Mouse (Mus musculus) heart, embryonic 16.5 days (tissue): ENCODE data around the gene Mpz. TPM values are rescaled to one million over a fixed set of nuclear protein-coding genes. Genes with fewer than 3 reads are reported as not detected.

Source experiments
- ATAC-seq: fragments of 200-750 bp; cut with Nextera tagmentation; replicated peaks from 2 replicates; pipeline ENCODE4 v1.8.0; 2017; ENCODE audit warnings: moderate number of reproducible peaks; ENCODE audit not compliant: insufficient read depth, low FRiP score; ENCODE audit errors: extremely low read depth
- H3K27ac ChIP-seq: fragments of 300-500 bp; sonication (generic); 2 replicates; pipeline ENCODE4 v1.5.1; 2014; ENCODE audit warnings: mild to moderate bottlenecking, low read length, control low read depth, moderate library complexity
- H3K27me3 ChIP-seq: fragments of 300-500 bp; sonication (generic); 2 replicates; pipeline ENCODE4 v1.6.1; 2014; ENCODE audit warnings: low read length, mixed read lengths; ENCODE audit not compliant: control insufficient read depth, insufficient read depth
- H3K36me3 ChIP-seq: fragments of 300-500 bp; sonication (generic); 2 replicates; pipeline ENCODE4 v1.6.1; 2014; ENCODE audit not compliant: control insufficient read depth, insufficient read depth
- H3K4me1 ChIP-seq: fragments of 300-500 bp; sonication (generic); 2 replicates; pipeline ENCODE4 v1.6.1; 2014; ENCODE audit warnings: low read length, mixed read lengths; ENCODE audit not compliant: control insufficient read depth, insufficient read depth
- H3K4me2 ChIP-seq: fragments of 300-500 bp; sonication (generic); 2 replicates; pipeline ENCODE4 v1.6.1; 2014; ENCODE audit warnings: low read depth, mild to moderate bottlenecking, control low read depth, low read length
- H3K4me3 ChIP-seq: fragments of 300-500 bp; sonication (generic); 2 replicates; pipeline ENCODE4 v1.5.1; 2014; ENCODE audit warnings: mild to moderate bottlenecking, control low read depth, low read length
- H3K9ac ChIP-seq: fragments of 300-500 bp; sonication (generic); 2 replicates; pipeline ENCODE4 v1.6.1; 2014; ENCODE audit warnings: low read length, control low read depth
- H3K9me3 ChIP-seq: fragments of 300-500 bp; sonication (generic); replicated peaks from 2 replicates; pipeline ENCODE4 v1.6.1; 2016; ENCODE audit warnings: low read length; ENCODE audit not compliant: control insufficient read depth
- WGBS: fragments of 180-500 bp; shearing (Covaris S2); extraction: QIAGEN DNeasy Blood & Tissue Kit; methylation state at CpG from one replicate; pipeline ENCODE4 v1.1.7; 2014; 5-methylcytosine and 5-hydroxymethylcytosine counted together
- polyA plus RNA-seq: library from polyadenylated mRNA; unstranded; fragments of >200 nt; fragmentation: Nextera tagmentation; extraction: Ambion mirVana; gene quantifications from 2 replicates; pipeline ENCODE4 v1.2.1, GENCODE M21; 2015

Gene Mpz
- polyA plus RNA-seq, 1 experiment from 2014 or later: 1.1 TPM

- no peak overlapping the region for H3K27ac ChIP-seq
- H3K9me3 ChIP-seq: no peaks in the 10 kb centered on the region
- no peak overlapping the region for H3K4me2 ChIP-seq
- H3K4me3 ChIP-seq: no peak overlapping the region
- 86% methylated on average over 1 of the region's 1 CpGs for WGBS
- no peaks in the 10 kb centered on the region for H3K27me3 ChIP-seq
- H3K36me3 ChIP-seq: no peaks in the 10 kb centered on the region
- ATAC-seq: no peak
- H3K4me1 ChIP-seq: no peaks in the 10 kb centered on the region; the same call in 1 of the 2 replicates
- no peak overlapping the region for H3K9ac ChIP-seq
These were observed 50.3 kb downstream of the Mpz start for GRCm38 (mm10) chr1:171200769-171201168.

DNA sequence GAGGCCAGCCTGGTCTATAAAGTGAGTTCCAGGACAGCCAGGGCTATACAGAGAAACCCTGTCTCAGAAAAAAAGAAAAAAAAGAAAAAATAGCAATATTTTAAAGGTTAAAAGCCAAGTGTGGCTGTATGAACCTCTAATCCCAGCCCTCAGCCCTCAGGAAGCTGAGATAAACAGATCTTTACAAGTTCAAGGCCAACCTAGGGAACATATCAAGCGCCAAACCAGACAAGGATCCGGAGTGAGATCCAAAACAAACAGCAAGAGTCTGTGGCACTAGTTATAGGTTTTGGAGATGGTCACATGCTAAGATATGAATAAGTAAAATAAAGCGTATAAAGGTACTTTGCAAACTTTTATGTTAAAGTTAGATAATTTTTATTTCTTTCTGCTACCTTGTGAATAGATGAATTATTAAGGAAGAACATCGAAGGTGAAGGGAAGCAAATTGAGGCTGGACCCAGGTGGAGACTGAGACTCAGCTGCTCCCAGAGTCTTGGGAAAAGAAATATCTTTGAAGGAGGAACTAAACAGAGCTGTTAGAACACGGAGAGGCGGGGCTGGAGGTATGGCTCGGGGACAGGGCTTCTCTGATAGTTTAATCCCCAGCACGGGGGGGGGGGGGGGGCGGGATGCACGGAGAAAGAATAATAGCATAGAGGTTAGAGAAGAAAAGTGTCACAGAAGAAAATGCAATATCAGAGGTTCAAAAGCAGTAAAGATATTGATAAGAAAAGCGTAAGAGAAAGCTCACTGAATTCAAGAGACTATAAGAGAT, 53.1 kb downstream of the Mpz start:
- Histone ChIP-seq H3K4me2 (no peak overlapping the region), H3K4me3 (no peak overlapping the region), H3K9me3 (no peaks in the 10 kb centered on the region), H3K36me3 (no peaks in the 10 kb centered on the region), H3K9ac (no peak overlapping the region), H3K27me3 (no peaks in the 10 kb centered on the region), H3K4me1 (no peaks in the 10 kb centered on the region), H3K27ac (no peak overlapping the region)
- WGBS: 62% methylated on average over 10 of the region's 11 CpGs
- no peak for ATAC-seq

GRCm38 (mm10) chr1:171204249-171204644, 53.7 kb downstream of the Mpz start:
- no peak for ATAC-seq
- 62% methylated on average over 7 of the region's 7 CpGs for WGBS

GRCm38 (mm10) chr1:171205704-171206493, 55.4 kb downstream of the Mpz start:
- Histone ChIP-seq H3K9ac (no peak overlapping the region), H3K4me2 (no peak overlapping the region), H3K27ac (no peak overlapping the region), H3K27me3 (no peaks in the 10 kb centered on the region), H3K36me3 (no peaks in the 10 kb centered on the region), H3K9me3 (no peaks in the 10 kb centered on the region), H3K4me3 (no peak overlapping the region), H3K4me1 (no peaks in the 10 kb centered on the region)
- 55% methylated on average over 6 of the region's 6 CpGs for WGBS
- no peak for ATAC-seq

More at GRCm38 (mm10) chr1:171204249-171204644, 53.7 kb downstream of the Mpz start:
- H3K4me3 ChIP-seq: no peak overlapping the region
- no peaks in the 10 kb centered on the region for H3K4me1 ChIP-seq
- H3K27me3 ChIP-seq: no peaks in the 10 kb centered on the region
- no peak overlapping the region for H3K4me2 ChIP-seq
- no peaks in the 10 kb centered on the region for H3K9me3 ChIP-seq
- H3K36me3 ChIP-seq: no peaks in the 10 kb centered on the region
- no peak overlapping the region for H3K9ac ChIP-seq
- H3K27ac ChIP-seq: no peak overlapping the region

- H3K27ac ChIP-seq: no peak overlapping the region
- ATAC-seq: no peak
- no peaks in the 10 kb centered on the region for H3K36me3 ChIP-seq
- H3K9me3 ChIP-seq: no peaks in the 10 kb centered on the region
- no peaks in the 10 kb centered on the region for H3K4me1 ChIP-seq
- 11% methylated on average over 4 of the region's 4 CpGs for WGBS
- 0 out of 2 replicates have a peak, but pooled peaks cover under 1% of the 10 kb centered on the region for H3K27me3 ChIP-seq
- no peak overlapping the region for H3K9ac ChIP-seq
- no peak overlapping the region for H3K4me2 ChIP-seq
- H3K4me3 ChIP-seq: no peak overlapping the region
These were observed 58.9 kb downstream of the Mpz start for GRCm38 (mm10) chr1:171209409-171209808.

Other genes with a start within 250 kb of the Mpz start
- 0.11 TPM in 1 of 2 replicates, not detected in the other for gene Fcrlb, start 237.8 kb upstream of the Mpz start, polyA plus RNA-seq
- 0.20 TPM in 1 of 2 replicates, not detected in the other for gene Fcrla, start 223.1 kb upstream of the Mpz start, polyA plus RNA-seq
- gene Fcgr2b, start 174.2 kb upstream of the Mpz start, polyA plus RNA-seq: 2.5 and 3.0 TPM in 2 replicates
- 1.1 and 1.3 TPM in 2 replicates for gene Fcgr4, start 131.8 kb upstream of the Mpz start, polyA plus RNA-seq
- 10.2 and 10.7 TPM in 2 replicates for gene Fcgr3, start 85.8 kb upstream of the Mpz start, polyA plus RNA-seq
- gene Cfap126, start 36.8 kb upstream of the Mpz start, polyA plus RNA-seq: 2.9 and 3.5 TPM in 2 replicates
- gene Sdhc, start 108 bp upstream of the Mpz start, polyA plus RNA-seq: 622 and 629 TPM in 2 replicates
- 48.9 and 57.2 TPM in 2 replicates for gene Pcp4l1, start 45.6 kb downstream of the Mpz start, polyA plus RNA-seq
- 0.35 and 0.43 TPM in 2 replicates for gene Nr1i3, start 63.3 kb downstream of the Mpz start, polyA plus RNA-seq
- 60.7 and 68.9 TPM in 2 replicates for gene Tomm40l, start 71.8 kb downstream of the Mpz start, polyA plus RNA-seq
- 10.6 and 11.9 TPM in 2 replicates for gene Apoa2, start 74.3 kb downstream of the Mpz start, polyA plus RNA-seq
- gene Fcer1g, start 83.7 kb downstream of the Mpz start, polyA plus RNA-seq: 34.4 and 36.3 TPM in 2 replicates
- gene Adamts4, start 99.7 kb downstream of the Mpz start, polyA plus RNA-seq: 4.4 and 5.7 TPM in 2 replicates
- 659 and 700 TPM in 2 replicates for gene Ndufs2, start 100.7 kb downstream of the Mpz start, polyA plus RNA-seq
- gene B4galt3, start 119.6 kb downstream of the Mpz start, polyA plus RNA-seq: 47.5 and 54.9 TPM in 2 replicates
- gene Ppox, start 130.5 kb downstream of the Mpz start, polyA plus RNA-seq: 32.4 and 41.9 TPM in 2 replicates
- 48.5 and 55.8 TPM in 2 replicates for gene Usp21, start 137.3 kb downstream of the Mpz start, polyA plus RNA-seq
- gene Ufc1, start 144.3 kb downstream of the Mpz start, polyA plus RNA-seq: 82.0 and 82.1 TPM in 2 replicates
- gene Dedd, start 178.4 kb downstream of the Mpz start, polyA plus RNA-seq: 36.0 and 37.6 TPM in 2 replicates
- 34.4 and 38.5 TPM in 2 replicates for gene Nit1, start 194.9 kb downstream of the Mpz start, polyA plus RNA-seq
- gene Pfdn2, start 195.0 kb downstream of the Mpz start, polyA plus RNA-seq: 76.4 and 84.5 TPM in 2 replicates
- gene Klhdc9, start 210.1 kb downstream of the Mpz start, polyA plus RNA-seq: 0.71 and 1.0 TPM in 2 replicates
- 0.39 and 0.81 TPM in 2 replicates for gene Nectin4, start 219.4 kb downstream of the Mpz start, polyA plus RNA-seq
- gene Arhgap30, start 238.2 kb downstream of the Mpz start, polyA plus RNA-seq: 3.5 and 7.5 TPM in 2 replicates